Mouse (Mus musculus) megakaryocyte progenitor cell, adult 5-6 weeks (primary cell): ENCODE measurements around the gene Dazap2. TPM values are rescaled to one million over a fixed set of nuclear protein-coding genes. Genes with fewer than 3 reads are reported as not detected.
A peak's percentile ranks its signal among the peaks of the same experiment; 100 is the strongest.

Experiments
- ATAC-seq: replicated peaks from 2 replicates; pipeline ENCODE4 v1.8.0; 2016; ENCODE audit warnings: mild to moderate bottlenecking, moderate TSS enrichment, inconsistent platforms; ENCODE audit not compliant: poor library complexity
- total RNA-seq, 2 experiments: library from RNA; stranded (forward) in 1 of 2; stranded (reverse) in 1 of 2; fragments of 157-497, 149-512 nt in 1 of 2; fragments of 200-1000 nt in 1 of 2; gene quantifications; 2 replicates each; pipeline versions ENCODE4 v1.2.3 to v1.2.4; 2015 to 2017

Dazap2 gene
- total RNA-seq, 2 experiments from 2014 or later, result 136 to 357 TPM

DNA sequence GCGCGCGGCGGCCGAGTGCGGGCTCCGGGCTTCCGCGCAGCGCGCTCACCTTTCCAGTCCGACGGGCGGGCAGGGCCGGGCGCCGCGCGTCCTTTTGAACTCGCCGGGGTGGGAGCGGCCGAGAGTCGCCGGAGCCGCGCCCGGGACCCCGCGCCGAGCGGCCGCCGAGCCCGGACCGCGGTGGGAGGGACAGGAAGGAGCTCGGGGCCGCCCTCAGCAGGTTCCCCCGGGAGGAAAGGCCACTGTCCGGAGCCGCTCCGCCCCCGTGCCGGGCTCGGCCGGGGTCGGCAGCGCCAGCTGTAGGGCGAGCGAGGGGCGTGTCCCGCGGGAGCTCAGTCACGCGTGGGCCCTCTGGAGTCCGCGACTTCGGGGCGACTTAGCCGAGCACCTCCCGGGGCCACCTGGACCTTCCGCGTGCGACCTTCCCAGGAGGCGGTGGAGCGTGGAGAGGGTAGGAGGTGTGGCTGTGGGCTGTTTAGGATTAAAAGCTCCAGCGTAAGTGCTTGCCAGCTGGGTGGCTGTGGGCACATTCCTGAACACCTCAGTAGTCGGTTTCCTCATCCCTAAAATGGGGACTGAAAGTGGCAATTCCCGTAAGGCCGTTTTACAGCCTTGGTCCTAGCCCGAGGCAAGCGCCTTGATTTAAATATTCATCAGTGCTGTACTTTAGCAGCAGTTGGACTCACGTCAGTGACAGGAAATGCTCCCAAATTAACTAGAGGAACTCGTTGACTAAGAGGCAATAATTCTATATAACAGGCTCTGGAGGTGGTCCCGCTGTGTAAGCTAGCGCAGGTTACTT is 21.8 kb downstream of the Dazap2 start, which contains the start of gene Smagp:
Gene Smagp (minus strand): TSS at position 241 of the 802 bp plus-strand sequence.
- ATAC-seq, result peak; percentile 11; the same call in 1 of the 2 replicates

- peak; percentile 61 for ATAC-seq
Observed at GRCm38 (mm10) chr15:100637661-100638060, 22.5 kb downstream of the Dazap2 start.

- no peak for ATAC-seq
Observed at GRCm38 (mm10) chr15:100639972-100640750, 25.0 kb downstream of the Dazap2 start.

DNA sequence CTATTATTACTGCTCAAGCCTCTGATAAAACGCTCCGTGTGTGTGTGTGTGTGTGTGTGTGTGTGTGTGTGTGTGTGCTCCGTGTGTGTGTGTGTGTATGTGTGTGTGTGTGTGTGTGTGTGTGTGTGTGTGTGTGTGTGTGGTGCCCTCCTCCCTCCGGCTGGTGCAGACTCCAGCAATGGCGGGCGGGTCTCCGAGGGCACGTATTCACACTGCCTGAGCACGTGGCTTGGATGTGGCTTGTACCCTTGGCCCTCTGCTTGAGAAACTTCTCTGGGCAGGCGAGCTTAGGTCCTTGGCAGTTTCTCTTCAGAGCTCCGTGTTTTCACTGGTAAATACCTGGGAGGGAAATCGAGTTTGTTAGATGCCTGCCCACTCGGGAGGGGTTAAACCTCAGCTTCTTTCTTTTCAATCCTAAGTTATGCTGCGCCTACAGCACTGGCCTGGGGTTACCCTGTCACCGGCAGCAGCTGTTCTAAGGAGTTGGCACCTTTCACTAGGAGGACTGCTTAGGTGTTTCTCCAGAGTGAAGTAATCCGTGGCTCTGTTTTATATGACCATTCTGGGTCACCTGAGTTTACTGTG is 26.2 kb downstream of the Dazap2 start:
- no peak for ATAC-seq

- no peak for ATAC-seq
Observed at GRCm38 (mm10) chr15:100642451-100642850, 27.3 kb downstream of the Dazap2 start.

DNA sequence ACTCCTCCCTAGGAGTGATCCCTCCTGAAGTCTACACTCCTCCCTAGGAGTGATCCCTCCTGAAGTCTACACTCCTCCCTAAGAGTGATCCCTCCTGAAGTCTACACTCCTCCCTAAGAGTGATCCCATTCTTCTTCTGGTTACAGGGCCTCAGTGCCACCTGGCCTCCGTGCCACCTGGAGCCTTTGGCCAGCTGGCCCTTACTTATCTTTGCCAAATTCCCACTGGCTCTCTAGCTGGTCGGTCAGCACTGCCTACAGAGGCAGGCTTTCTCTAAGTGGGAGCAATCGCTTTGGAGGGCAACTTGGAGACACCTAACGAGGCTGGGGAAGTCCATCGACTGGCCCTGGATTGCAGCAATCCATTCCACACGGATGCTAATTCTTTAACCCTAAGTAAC is 31.0 kb downstream of the Dazap2 start:
- ATAC-seq, result no peak

- ATAC-seq, result no peak
Observed at GRCm38 (mm10) chr15:100650111-100650510, 35.0 kb downstream of the Dazap2 start.

GRCm38 (mm10) chr15:100651610-100652009 is 36.5 kb downstream of the Dazap2 start:
- no peak for ATAC-seq

DNA sequence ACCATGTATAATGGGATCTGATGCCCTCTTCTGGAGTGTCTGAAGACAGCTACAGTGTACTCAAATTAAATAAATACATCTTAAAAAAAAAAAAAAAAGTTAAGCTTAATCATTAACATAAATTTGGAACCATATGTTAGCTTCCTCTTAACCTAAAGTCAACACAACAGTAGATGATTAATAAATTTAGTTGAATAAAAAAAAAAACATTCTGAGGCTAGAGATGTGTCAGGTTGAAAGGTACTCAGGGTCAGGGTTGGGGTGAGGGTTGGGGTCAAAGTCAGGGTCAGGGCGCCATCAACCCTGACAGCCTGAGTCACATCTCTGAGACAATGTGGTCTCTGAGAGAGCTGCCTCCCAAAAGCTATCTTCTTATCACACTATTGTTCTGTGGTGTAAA is 39.1 kb downstream of the Dazap2 start:
- ATAC-seq, result no peak

DNA sequence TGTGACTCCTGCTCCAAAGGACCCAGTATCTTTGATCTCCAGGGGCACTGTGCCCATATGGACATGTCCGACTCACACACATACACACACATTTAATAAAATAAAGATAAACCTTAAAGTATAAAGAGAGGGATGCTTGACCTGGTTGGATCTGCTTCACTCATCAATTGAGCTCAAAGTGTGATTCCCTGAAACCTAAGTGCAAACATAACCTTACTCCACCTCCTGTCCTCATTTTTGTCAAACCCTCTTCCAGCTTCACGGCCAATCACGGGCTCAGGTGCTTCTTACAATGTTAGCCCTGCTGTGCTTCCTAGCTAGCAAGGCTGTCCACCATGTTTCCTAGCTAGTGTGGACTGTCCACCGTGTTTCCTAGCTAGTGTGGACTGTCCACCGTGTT is 40.1 kb downstream of the Dazap2 start:
- ATAC-seq, result no peak

- no peak for ATAC-seq
Observed at GRCm38 (mm10) chr15:100660306-100660705, 45.2 kb downstream of the Dazap2 start.

- no peak for ATAC-seq
Observed at GRCm38 (mm10) chr15:100660805-100661204, 45.7 kb downstream of the Dazap2 start.

- peak; percentile 49 for ATAC-seq
Observed at GRCm38 (mm10) chr15:100664813-100665274, 49.7 kb downstream of the Dazap2 start.

GRCm38 (mm10) chr15:100665411-100666218 is 50.5 kb downstream of the Dazap2 start:
- ATAC-seq, result no peak

DNA sequence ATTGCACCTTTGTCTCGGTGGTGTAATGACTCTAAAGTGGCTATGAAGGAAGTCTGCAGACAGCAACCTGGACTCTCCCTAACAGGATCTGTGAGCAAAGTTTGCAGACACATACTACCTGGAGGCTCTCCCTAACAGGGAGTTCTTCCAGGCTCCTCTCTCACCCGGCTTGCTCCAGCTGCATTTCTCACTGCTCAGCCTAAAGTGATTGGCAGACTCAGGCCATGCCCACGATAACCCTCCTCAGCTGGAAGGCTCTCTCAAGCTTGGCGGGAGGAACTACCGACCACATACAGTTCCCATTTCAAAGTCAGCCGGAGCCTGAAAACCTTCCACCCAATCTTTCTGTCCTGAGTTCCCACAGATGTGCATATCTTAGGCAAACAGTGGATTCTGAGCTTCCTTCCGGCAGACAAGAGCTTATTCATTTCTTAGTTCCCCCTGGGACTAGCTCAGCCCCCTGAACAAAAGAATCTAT is 51.1 kb downstream of the Dazap2 start:
- ATAC-seq, result peak; percentile 65

GRCm38 (mm10) chr15:100666851-100667250 is 51.7 kb downstream of the Dazap2 start:
- ATAC-seq, result no peak

DNA sequence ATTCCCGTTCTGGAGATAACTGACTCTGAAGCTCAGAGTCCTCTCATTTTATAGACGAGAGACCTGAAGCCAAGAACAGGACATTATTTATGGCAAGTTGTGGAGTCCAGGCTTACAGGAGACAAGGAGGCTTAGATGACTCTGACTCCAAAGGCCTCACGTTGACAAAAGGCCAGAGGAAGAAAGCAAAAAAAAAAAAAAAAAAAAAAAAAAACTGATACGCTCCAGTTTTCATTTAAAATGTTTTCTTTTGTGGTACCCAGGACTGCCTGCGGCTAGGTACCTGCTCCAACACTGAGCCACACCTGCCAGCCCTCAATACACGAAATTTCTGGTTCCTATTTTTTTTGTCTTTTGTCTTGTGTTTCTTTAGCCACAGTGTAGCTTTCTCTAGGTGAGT is 52.3 kb downstream of the Dazap2 start:
- no peak for ATAC-seq

DNA sequence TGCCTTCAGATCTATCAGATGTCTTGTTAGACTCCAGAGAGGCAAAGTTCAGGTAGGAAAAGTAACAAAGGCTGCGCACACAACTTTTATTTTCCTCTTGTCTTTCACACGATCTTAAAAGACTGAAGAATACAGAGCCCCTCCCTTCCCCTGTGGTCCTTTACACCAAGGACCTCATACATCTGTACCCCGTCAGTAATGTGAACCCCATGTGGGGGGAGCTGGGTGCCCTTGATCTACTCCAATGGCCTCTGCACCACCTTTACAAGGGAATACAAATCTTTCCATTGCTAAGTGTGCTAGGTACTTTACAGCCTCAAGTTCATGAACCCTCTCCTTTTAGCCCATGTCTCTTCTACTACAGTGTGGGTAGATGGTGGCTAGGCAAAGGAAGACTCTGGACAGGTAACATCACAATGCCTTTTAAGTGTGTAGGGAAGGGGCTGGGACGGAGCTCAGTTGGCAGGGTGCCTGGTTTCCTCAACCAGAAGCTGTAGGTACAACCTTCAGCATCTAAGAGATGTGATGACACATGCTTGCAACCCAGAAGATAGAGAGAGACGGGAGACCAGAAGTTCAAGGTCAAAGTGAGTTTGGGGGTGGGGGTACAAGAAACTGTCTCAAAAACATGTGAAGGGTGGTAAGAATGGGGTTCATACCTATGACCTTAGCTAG is 52.9 kb downstream of the Dazap2 start:
- no peak for ATAC-seq

DNA sequence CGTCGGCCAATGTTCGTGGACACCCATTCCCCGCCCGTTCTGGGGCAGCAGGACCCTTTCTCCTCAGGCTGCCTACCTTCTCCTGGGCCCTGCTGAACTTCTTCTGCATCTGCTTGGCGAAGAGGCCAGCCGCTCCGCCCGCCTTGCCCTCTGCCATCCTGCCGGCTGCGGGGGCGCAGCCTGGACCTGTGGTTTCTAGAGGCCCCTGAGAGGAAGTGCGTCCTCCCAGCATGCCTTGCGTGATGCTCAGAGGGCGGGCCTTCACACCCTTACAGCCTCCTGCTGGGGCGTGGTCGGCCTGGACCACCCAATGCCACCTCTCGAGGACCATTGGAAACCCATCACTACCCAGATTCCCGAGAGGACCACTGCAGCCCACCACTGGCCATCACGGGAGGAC is 54.2 kb downstream of the Dazap2 start, which contains the start of gene Bin2:
Gene Bin2 (minus strand): TSS at position 217 of the 400 bp plus-strand sequence.
- ATAC-seq, result peak; percentile 71

- no peak for ATAC-seq
Observed at GRCm38 (mm10) chr15:100670004-100670403, 54.9 kb downstream of the Dazap2 start.
